Mouse (Mus musculus): ENCODE data around the gene Pde3b. TPM values are rescaled to one million over a fixed set of nuclear protein-coding genes. Genes with fewer than 3 reads are reported as not detected.

Pde3b gene
- polyA plus RNA-seq, 1 experiment = 31.1 TPM

- Histone ChIP-seq H3K27me3 (ENCODE audit: control insufficient read depth, insufficient read depth, low read length) (no peaks in the 10 kb centered on the region), H3K27ac (ENCODE audit: control insufficient read depth, insufficient read depth, low read depth, low read length) (no peak overlapping the region), H3K4me3 (ENCODE audit: control insufficient read depth, low read depth, low read length) (no peak overlapping the region), H3K4me1 (ENCODE audit: control insufficient read depth, insufficient read depth, low read length) (no peaks in the 10 kb centered on the region), H3K36me3 (ENCODE audit: control insufficient read depth, insufficient read depth, low read length) (no peaks in the 10 kb centered on the region)
- no peak for TF ChIP-seq CTCF (IDR thresholded peaks at IDR 0.05; ENCODE audit: control insufficient read depth, insufficient read depth, insufficient replicate concordance, low read depth, low read length)
- no peak for TF ChIP-seq POLR2A (IDR thresholded peaks at IDR 0.05; ENCODE audit: control insufficient read depth, low read depth, low read length)
Measured at GRCm38 (mm10) chr7:114456904-114457303, 41.8 kb downstream of the Pde3b start.

- H3K27ac ChIP-seq (ENCODE audit: control insufficient read depth, insufficient read depth, low read depth, low read length) = no peak overlapping the region
- H3K36me3 ChIP-seq (ENCODE audit: control insufficient read depth, insufficient read depth, low read length) = no peaks in the 10 kb centered on the region
- H3K4me3 ChIP-seq (ENCODE audit: control insufficient read depth, low read depth, low read length) = no peak overlapping the region
- TF ChIP-seq CTCF (IDR thresholded peaks at IDR 0.05; ENCODE audit: control insufficient read depth, insufficient read depth, insufficient replicate concordance, low read depth, low read length) (no peak), POLR2A (IDR thresholded peaks at IDR 0.05; ENCODE audit: control insufficient read depth, low read depth, low read length) (no peak)
- no peaks in the 10 kb centered on the region for H3K27me3 ChIP-seq (ENCODE audit: control insufficient read depth, insufficient read depth, low read length)
- no peaks in the 10 kb centered on the region for H3K4me1 ChIP-seq (ENCODE audit: control insufficient read depth, insufficient read depth, low read length)
Measured at GRCm38 (mm10) chr7:114459909-114460308, 44.8 kb downstream of the Pde3b start.

GRCm38 (mm10) chr7:114461727-114462126, 46.6 kb downstream of the Pde3b start:
- no peaks in the 10 kb centered on the region for H3K27me3 ChIP-seq (ENCODE audit: control insufficient read depth, insufficient read depth, low read length)
- no peak overlapping the region for H3K27ac ChIP-seq (ENCODE audit: control insufficient read depth, insufficient read depth, low read depth, low read length)
- no peaks in the 10 kb centered on the region for H3K4me1 ChIP-seq (ENCODE audit: control insufficient read depth, insufficient read depth, low read length)
- no peaks in the 10 kb centered on the region for H3K36me3 ChIP-seq (ENCODE audit: control insufficient read depth, insufficient read depth, low read length)
- H3K4me3 ChIP-seq (ENCODE audit: control insufficient read depth, low read depth, low read length) = no peak overlapping the region
- TF ChIP-seq POLR2A (IDR thresholded peaks at IDR 0.05; ENCODE audit: control insufficient read depth, low read depth, low read length) (no peak), CTCF (IDR thresholded peaks at IDR 0.05; ENCODE audit: control insufficient read depth, insufficient read depth, insufficient replicate concordance, low read depth, low read length) (no peak)

GRCm38 (mm10) chr7:114466358-114466757, 51.3 kb downstream of the Pde3b start:
- no peak overlapping the region for H3K4me3 ChIP-seq (ENCODE audit: control insufficient read depth, low read depth, low read length)
- H3K27me3 ChIP-seq (ENCODE audit: control insufficient read depth, insufficient read depth, low read length) = no peaks in the 10 kb centered on the region
- H3K27ac ChIP-seq (ENCODE audit: control insufficient read depth, insufficient read depth, low read depth, low read length) = no peak overlapping the region
- H3K36me3 ChIP-seq (ENCODE audit: control insufficient read depth, insufficient read depth, low read length) = no peaks in the 10 kb centered on the region
- H3K4me1 ChIP-seq (ENCODE audit: control insufficient read depth, insufficient read depth, low read length) = no peaks in the 10 kb centered on the region
- TF ChIP-seq POLR2A (IDR thresholded peaks at IDR 0.05; ENCODE audit: control insufficient read depth, low read depth, low read length) (no peak), CTCF (IDR thresholded peaks at IDR 0.05; ENCODE audit: control insufficient read depth, insufficient read depth, insufficient replicate concordance, low read depth, low read length) (no peak)

- Histone ChIP-seq H3K27me3 (ENCODE audit: control insufficient read depth, insufficient read depth, low read length) (no peaks in the 10 kb centered on the region), H3K27ac (ENCODE audit: control insufficient read depth, insufficient read depth, low read depth, low read length) (no peak overlapping the region), H3K4me1 (ENCODE audit: control insufficient read depth, insufficient read depth, low read length) (no peaks in the 10 kb centered on the region), H3K4me3 (ENCODE audit: control insufficient read depth, low read depth, low read length) (no peak overlapping the region), H3K36me3 (ENCODE audit: control insufficient read depth, insufficient read depth, low read length) (no peaks in the 10 kb centered on the region)
- TF ChIP-seq CTCF (IDR thresholded peaks at IDR 0.05; ENCODE audit: control insufficient read depth, insufficient read depth, insufficient replicate concordance, low read depth, low read length) = no peak
- no peak for TF ChIP-seq POLR2A (IDR thresholded peaks at IDR 0.05; ENCODE audit: control insufficient read depth, low read depth, low read length)
Measured at GRCm38 (mm10) chr7:114472471-114472870, 57.4 kb downstream of the Pde3b start.

- H3K36me3 ChIP-seq (ENCODE audit: control insufficient read depth, insufficient read depth, low read length) = no peaks in the 10 kb centered on the region
- no peak overlapping the region for H3K27ac ChIP-seq (ENCODE audit: control insufficient read depth, insufficient read depth, low read depth, low read length)
- TF ChIP-seq POLR2A (IDR thresholded peaks at IDR 0.05; ENCODE audit: control insufficient read depth, low read depth, low read length) (no peak), CTCF (IDR thresholded peaks at IDR 0.05; ENCODE audit: control insufficient read depth, insufficient read depth, insufficient replicate concordance, low read depth, low read length) (no peak)
- H3K4me1 ChIP-seq (ENCODE audit: control insufficient read depth, insufficient read depth, low read length) = no peaks in the 10 kb centered on the region
- H3K27me3 ChIP-seq (ENCODE audit: control insufficient read depth, insufficient read depth, low read length) = no peaks in the 10 kb centered on the region
- no peak overlapping the region for H3K4me3 ChIP-seq (ENCODE audit: control insufficient read depth, low read depth, low read length)
Measured at GRCm38 (mm10) chr7:114474889-114475288, 59.8 kb downstream of the Pde3b start.

GRCm38 (mm10) chr7:114477884-114478283, 62.8 kb downstream of the Pde3b start:
- Histone ChIP-seq H3K4me3 (ENCODE audit: control insufficient read depth, low read depth, low read length) (no peak overlapping the region), H3K4me1 (ENCODE audit: control insufficient read depth, insufficient read depth, low read length) (no peaks in the 10 kb centered on the region), H3K27me3 (ENCODE audit: control insufficient read depth, insufficient read depth, low read length) (no peaks in the 10 kb centered on the region), H3K36me3 (ENCODE audit: control insufficient read depth, insufficient read depth, low read length) (no peaks in the 10 kb centered on the region), H3K27ac (ENCODE audit: control insufficient read depth, insufficient read depth, low read depth, low read length) (no peak overlapping the region)
- no peak for TF ChIP-seq POLR2A (IDR thresholded peaks at IDR 0.05; ENCODE audit: control insufficient read depth, low read depth, low read length)
- no peak for TF ChIP-seq CTCF (IDR thresholded peaks at IDR 0.05; ENCODE audit: control insufficient read depth, insufficient read depth, insufficient replicate concordance, low read depth, low read length)

- Histone ChIP-seq H3K27ac (ENCODE audit: control insufficient read depth, insufficient read depth, low read depth, low read length) (no peak overlapping the region), H3K36me3 (ENCODE audit: control insufficient read depth, insufficient read depth, low read length) (no peaks in the 10 kb centered on the region)
Measured at GRCm38 (mm10) chr7:114478901-114479300, 63.8 kb downstream of the Pde3b start.

More at GRCm38 (mm10) chr7:114478901-114479300, 63.8 kb downstream of the Pde3b start:
- Histone ChIP-seq H3K4me1 (ENCODE audit: control insufficient read depth, insufficient read depth, low read length) (no peaks in the 10 kb centered on the region), H3K27me3 (ENCODE audit: control insufficient read depth, insufficient read depth, low read length) (no peaks in the 10 kb centered on the region), H3K4me3 (ENCODE audit: control insufficient read depth, low read depth, low read length) (no peak overlapping the region)
- TF ChIP-seq CTCF (IDR thresholded peaks at IDR 0.05; ENCODE audit: control insufficient read depth, insufficient read depth, insufficient replicate concordance, low read depth, low read length) = no peak
- TF ChIP-seq POLR2A (IDR thresholded peaks at IDR 0.05; ENCODE audit: control insufficient read depth, low read depth, low read length) = no peak
